Mouse (Mus musculus) forebrain, embryonic 12.5 days (tissue): ENCODE data around the gene Nat14. TPM values are rescaled to one million over a fixed set of nuclear protein-coding genes. Genes with fewer than 3 reads are reported as not detected.

Experiments used
- ATAC-seq: fragments of 200-750 bp; cut with Nextera tagmentation; 2 replicates; pipeline ENCODE4 v1.8.0; 2017; ENCODE audit warnings: moderate TSS enrichment; ENCODE audit not compliant: low FRiP score
- H3K27ac ChIP-seq: fragments of 300-500 bp; sonication (generic); 2 replicates; pipeline ENCODE4 v1.5.1; 2016; ENCODE audit warnings: mild to moderate bottlenecking
- H3K27me3 ChIP-seq: fragments of 300-500 bp; sonication (generic); 2 replicates; pipeline ENCODE4 v1.6.1; 2016; ENCODE audit warnings: mild to moderate bottlenecking
- H3K36me3 ChIP-seq: fragments of 300-500 bp; sonication (generic); replicated peaks from 2 replicates; pipeline ENCODE4 v1.6.1; 2016; ENCODE audit warnings: mild to moderate bottlenecking
- H3K4me1 ChIP-seq: fragments of 300-500 bp; sonication (generic); 2 replicates; pipeline ENCODE4 v1.6.1; 2016
- H3K4me2 ChIP-seq: fragments of 300-500 bp; sonication (generic); 2 replicates; pipeline ENCODE4 v1.6.1; 2016; ENCODE audit warnings: mild to moderate bottlenecking, moderate library complexity
- H3K4me3 ChIP-seq: fragments of 300-500 bp; sonication (generic); replicated peaks from 2 replicates; pipeline ENCODE4 v1.5.1; 2016; ENCODE audit warnings: mild to moderate bottlenecking
- H3K9ac ChIP-seq: fragments of 300-500 bp; sonication (generic); 2 replicates; pipeline ENCODE4 v1.6.1; 2016; ENCODE audit warnings: mild to moderate bottlenecking
- H3K9me3 ChIP-seq: fragments of 300-500 bp; sonication (generic); 2 replicates; pipeline ENCODE4 v1.6.1; 2016
- WGBS: fragments of 180-500 bp; shearing (Covaris S2); methylation state at CpG from one replicate; pipeline ENCODE4 v1.1.7; 2016; 5-methylcytosine and 5-hydroxymethylcytosine counted together
- polyA plus RNA-seq: library from polyadenylated mRNA; unstranded; fragments of >200 nt; fragmentation: Nextera tagmentation; extraction: Ambion mirVana; gene quantifications from 2 replicates; pipeline ENCODE4 v1.2.1, GENCODE M21; 2016

Gene Nat14
- polyA plus RNA-seq, 1 experiment from 2014 or later: 19.4 TPM

GRCm38 (mm10) chr7:4957361-4957760 is 35.5 kb downstream of the Nat14 start:
- H3K4me1 ChIP-seq: no peaks in the 10 kb centered on the region
- ATAC-seq: no peak
- no peaks in the 10 kb centered on the region for H3K9me3 ChIP-seq
- WGBS: 87% methylated on average over 10 of the region's 10 CpGs
- H3K27ac ChIP-seq: no peak overlapping the region
- H3K36me3 ChIP-seq: no peaks in the 10 kb centered on the region
- H3K27me3 ChIP-seq: peaks cover 6% of the 10 kb centered on the region; the same call in 1 of the 2 replicates
- H3K9ac ChIP-seq: no peak overlapping the region
- no peak overlapping the region for H3K4me3 ChIP-seq
- no peak overlapping the region for H3K4me2 ChIP-seq

- H3K36me3 ChIP-seq: no peaks in the 10 kb centered on the region
- WGBS: 75% methylated on average over 5 of the region's 5 CpGs
- no peaks in the 10 kb centered on the region for H3K4me1 ChIP-seq
- no peak for ATAC-seq
- no peak overlapping the region for H3K4me3 ChIP-seq
- H3K4me2 ChIP-seq: no peak overlapping the region
- H3K27ac ChIP-seq: no peak overlapping the region
- H3K9me3 ChIP-seq: no peaks in the 10 kb centered on the region
- H3K9ac ChIP-seq: no peak overlapping the region
- H3K27me3 ChIP-seq: no peaks in the 10 kb centered on the region
Measured at GRCm38 (mm10) chr7:4963527-4963926, 41.7 kb downstream of the Nat14 start.

GRCm38 (mm10) chr7:4964272-4964671 is 42.4 kb downstream of the Nat14 start, which contains the start of gene Sbk2:
Gene Sbk2, minus strand, starts transcription at chr7:4964406.
- 9% methylated on average over 10 of the region's 10 CpGs for WGBS
- Histone ChIP-seq H3K9me3 (no peaks in the 10 kb centered on the region), H3K4me3 (no peak within 1 kb of the TSS), H3K4me2 (no peak within 1 kb of the TSS), H3K4me1 (no peaks in the 10 kb centered on the region), H3K36me3 (no peaks in the 10 kb centered on the region), H3K27ac (no peak within 1 kb of the TSS), H3K27me3 (no peaks in the 10 kb centered on the region), H3K9ac (no peak within 1 kb of the TSS)
- ATAC-seq: peak; percentile 58

GRCm38 (mm10) chr7:4964988-4965387 is 43.2 kb downstream of the Nat14 start:
- Histone ChIP-seq H3K9ac (no peak overlapping the region), H3K4me3 (no peak overlapping the region), H3K4me2 (no peak overlapping the region), H3K36me3 (no peaks in the 10 kb centered on the region), H3K9me3 (no peaks in the 10 kb centered on the region), H3K4me1 (no peaks in the 10 kb centered on the region), H3K27me3 (no peaks in the 10 kb centered on the region), H3K27ac (no peak overlapping the region)
- 85% methylated on average over 5 of the region's 5 CpGs for WGBS
- no peak for ATAC-seq

- WGBS: 39% methylated on average over 6 of the region's 6 CpGs
- Histone ChIP-seq H3K9ac (no peak within 1 kb of the TSS), H3K4me1 (no peaks in the 10 kb centered on the region)
Measured at GRCm38 (mm10) chr7:4971068-4971467, 49.2 kb downstream of the Nat14 start, which contains the start of gene Sbk3. Gene Sbk3, minus strand, starts transcription at chr7:4971168.

GRCm38 (mm10) chr7:4971710-4972109 is 49.9 kb downstream of the Nat14 start:
- Histone ChIP-seq H3K27ac (no peak overlapping the region), H3K4me2 (no peak overlapping the region), H3K27me3 (no peaks in the 10 kb centered on the region), H3K36me3 (no peaks in the 10 kb centered on the region), H3K9ac (no peak overlapping the region), H3K4me1 (no peaks in the 10 kb centered on the region), H3K9me3 (0 out of 2 replicates have a peak, but pooled peaks cover 1% of the 10 kb centered on the region), H3K4me3 (no peak overlapping the region)
- ATAC-seq: no peak
- WGBS: 28% methylated on average over 7 of the region's 7 CpGs

More at GRCm38 (mm10) chr7:4971068-4971467, 49.2 kb downstream of the Nat14 start, which contains the start of gene Sbk3:
- ATAC-seq: no peak
- no peaks in the 10 kb centered on the region for H3K27me3 ChIP-seq
- no peaks in the 10 kb centered on the region for H3K36me3 ChIP-seq
- no peaks in the 10 kb centered on the region for H3K9me3 ChIP-seq
- no peak within 1 kb of the TSS for H3K27ac ChIP-seq
- no peak within 1 kb of the TSS for H3K4me3 ChIP-seq
- H3K4me2 ChIP-seq: no peak within 1 kb of the TSS

- Histone ChIP-seq H3K36me3 (no peaks in the 10 kb centered on the region), H3K9me3 (0 out of 2 replicates have a peak, but pooled peaks cover 4% of the 10 kb centered on the region), H3K4me2 (no peak overlapping the region), H3K27me3 (no peaks in the 10 kb centered on the region), H3K9ac (no peak overlapping the region), H3K4me3 (no peak overlapping the region), H3K27ac (no peak overlapping the region), H3K4me1 (no peaks in the 10 kb centered on the region)
- ATAC-seq: no peak
- WGBS: 79% methylated on average over 18 of the region's 18 CpGs
Measured at GRCm38 (mm10) chr7:4972321-4973047, 50.7 kb downstream of the Nat14 start.

Other genes with a start within 250 kb of the Nat14 start
- 112 and 114 TPM in 2 replicates for gene Hspbp1, start 237.0 kb upstream of the Nat14 start, polyA plus RNA-seq
- gene Brsk1, start 231.4 kb upstream of the Nat14 start, polyA plus RNA-seq: 3.6 and 3.8 TPM in 2 replicates
- 0.27 and 0.35 TPM in 2 replicates for gene Tmem150b, start 196.8 kb upstream of the Nat14 start, polyA plus RNA-seq
- 78.9 and 94.2 TPM in 2 replicates for gene Kmt5c, start 181.9 kb upstream of the Nat14 start, polyA plus RNA-seq
- 31.3 and 32.5 TPM in 2 replicates for gene Cox6b2, start 168.9 kb upstream of the Nat14 start, polyA plus RNA-seq
- gene Fam71e2, start 150.7 kb upstream of the Nat14 start, polyA plus RNA-seq: not detected in 2 replicates
- gene Il11, start 139.2 kb upstream of the Nat14 start, polyA plus RNA-seq: 0.24 and 0.77 TPM in 2 replicates
- not detected in 2 replicates for gene Tmem190, start 139.1 kb upstream of the Nat14 start, polyA plus RNA-seq
- gene Tmem238, start 132.4 kb upstream of the Nat14 start, polyA plus RNA-seq: 2.7 and 3.6 TPM in 2 replicates
- 306 and 310 TPM in 2 replicates for gene Rpl28, start 129.2 kb upstream of the Nat14 start, polyA plus RNA-seq
- gene Ube2s, start 109.4 kb upstream of the Nat14 start, polyA plus RNA-seq: 434 and 445 TPM in 2 replicates
- gene Shisa7, start 77.3 kb upstream of the Nat14 start, polyA plus RNA-seq: 4.0 and 4.6 TPM in 2 replicates
- 2.1 and 2.7 TPM in 2 replicates for gene Isoc2b, start 51.8 kb upstream of the Nat14 start, polyA plus RNA-seq
- 0.70 and 0.89 TPM in 2 replicates for gene Isoc2a, start 44.9 kb upstream of the Nat14 start, polyA plus RNA-seq
- gene Gm36210, start 15.5 kb upstream of the Nat14 start, polyA plus RNA-seq: 0.24 and 0.41 TPM in 2 replicates
- 4.0 and 4.6 TPM in 2 replicates for gene Zfp628, start 6.8 kb upstream of the Nat14 start, polyA plus RNA-seq
- 0.89 and 1.4 TPM in 2 replicates for gene Ssc5d, start 3.8 kb downstream of the Nat14 start, polyA plus RNA-seq
- gene Sbk2, start 42.4 kb downstream of the Nat14 start, polyA plus RNA-seq: not detected in 2 replicates
- not detected in 2 replicates for gene Sbk3, start 49.1 kb downstream of the Nat14 start, polyA plus RNA-seq
- 55.9 and 56.9 TPM in 2 replicates for gene Zfp579, start 74.1 kb downstream of the Nat14 start, polyA plus RNA-seq
- gene Zfp524, start 92.4 kb downstream of the Nat14 start, polyA plus RNA-seq: 9.5 and 9.6 TPM in 2 replicates
- gene Fiz1, start 92.7 kb downstream of the Nat14 start, polyA plus RNA-seq: 64.9 and 67.3 TPM in 2 replicates
- 0.69 TPM in 1 of 2 replicates, not detected in the other for gene Gm44973, start 93.5 kb downstream of the Nat14 start, polyA plus RNA-seq
- gene Zfp865, start 98.3 kb downstream of the Nat14 start, polyA plus RNA-seq: 6.7 and 7.3 TPM in 2 replicates
- 11.0 and 12.8 TPM in 2 replicates for gene Ccdc106, start 98.5 kb downstream of the Nat14 start, polyA plus RNA-seq
- gene 4632433K11Rik, start 112.1 kb downstream of the Nat14 start, polyA plus RNA-seq: not detected in 2 replicates
- 4.0 and 4.5 TPM in 2 replicates for gene Zfp784, start 116.4 kb downstream of the Nat14 start, polyA plus RNA-seq
- 44.9 and 46.3 TPM in 2 replicates for gene Zfp580, start 129.5 kb downstream of the Nat14 start, polyA plus RNA-seq
- 165 and 166 TPM in 2 replicates for gene U2af2, start 140.1 kb downstream of the Nat14 start, polyA plus RNA-seq
- gene Epn1, start 158.2 kb downstream of the Nat14 start, polyA plus RNA-seq: 62.9 and 66.4 TPM in 2 replicates
- not detected in 2 replicates for gene Rfpl4, start 194.9 kb downstream of the Nat14 start, polyA plus RNA-seq
- gene Rasl2-9, start 203.9 kb downstream of the Nat14 start, polyA plus RNA-seq: 0.40 and 0.51 TPM in 2 replicates
- not detected in 2 replicates for gene Vmn1r55, start 227.6 kb downstream of the Nat14 start, polyA plus RNA-seq